Mouse (Mus musculus) monocyte, adult 5-6 weeks (primary cell): ENCODE results near the gene Btnl9. TPM values are rescaled to one million over a fixed set of nuclear protein-coding genes. Genes with fewer than 3 reads are reported as not detected.
"Not testable (repeated sequence)": the region's sequence is repeated elsewhere in the genome, so short reads cannot be mapped to it uniquely, and the experiment has no call there.

Experiments used
- ATAC-seq: fragments of 153-309, 156-312 bp; replicated peaks from 2 replicates; pipeline ENCODE4 v1.8.0; 2017; ENCODE audit warnings: mild to moderate bottlenecking; ENCODE audit not compliant: low TSS enrichment, insufficient number of reproducible peaks, severe bottlenecking, poor library complexity, low FRiP score
- total RNA-seq: library from RNA; stranded (forward); fragments of 200-1000, 200-491, 200-594 nt; gene quantifications from 3 replicates; pipeline ENCODE4 v1.2.3, GENCODE M21; 2017

The Btnl9 gene
- total RNA-seq, 1 experiment from 2014 or later = 2.2 TPM

DNA sequence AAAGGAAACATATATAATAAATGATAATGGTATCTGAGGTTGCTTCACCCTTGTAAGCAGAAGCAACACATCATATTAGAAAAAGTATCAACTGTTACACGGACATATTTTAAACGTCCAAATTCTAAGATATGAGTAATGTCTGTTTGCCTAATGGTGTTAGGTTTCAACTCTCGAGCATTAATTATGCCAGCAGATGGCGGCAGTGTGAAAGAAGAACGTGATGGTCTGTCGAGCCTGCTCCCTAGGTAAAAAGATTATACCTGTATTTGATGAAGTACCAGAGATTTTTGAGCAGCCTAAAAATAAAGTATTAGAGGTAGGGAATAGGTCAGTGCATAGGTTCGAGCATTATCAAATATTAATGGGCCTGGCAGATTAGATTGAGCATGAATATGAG, 2.8 kb upstream of the Btnl9 start:
- peak; percentile 70; the same call in 1 of the 2 replicates for ATAC-seq

DNA sequence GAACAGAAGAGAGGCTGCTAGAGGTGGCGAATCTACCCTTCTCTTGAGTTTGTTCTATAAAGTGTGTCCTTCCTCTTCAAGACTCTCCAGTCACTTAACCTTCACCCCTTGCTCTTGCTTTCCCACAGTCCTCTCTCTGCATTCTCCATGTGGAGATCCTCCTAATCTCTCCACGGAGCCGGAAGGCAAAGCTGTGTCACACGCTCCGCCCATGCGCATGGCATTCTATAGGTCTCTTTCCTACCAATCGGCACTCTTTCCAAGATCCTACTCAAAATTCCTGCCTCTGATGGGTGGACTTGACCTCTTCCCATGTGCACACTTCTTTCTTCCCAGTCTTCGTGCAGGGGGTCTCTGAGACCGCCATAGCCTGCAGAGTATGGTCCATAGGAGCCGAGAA, 742 bp upstream of the Btnl9 start:
- no peak for ATAC-seq

DNA sequence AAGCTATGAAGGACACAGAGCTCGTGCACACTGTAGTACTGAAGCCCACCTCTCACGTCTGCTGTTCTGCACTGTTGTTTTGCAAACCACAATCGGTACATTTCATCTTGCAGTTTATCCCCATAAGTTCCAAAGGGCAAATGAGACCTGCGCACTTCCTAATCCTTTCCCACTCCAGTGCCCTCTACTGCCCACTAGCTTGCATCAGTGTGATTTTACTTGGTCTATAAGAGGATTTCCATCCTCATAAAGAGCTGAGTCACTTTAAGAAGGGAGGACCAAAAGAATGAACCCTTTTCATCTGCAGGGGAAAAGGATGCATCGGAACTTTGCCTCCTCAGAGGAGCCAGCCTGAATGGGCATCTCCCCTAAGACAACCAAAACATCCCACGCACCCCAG, 507 bp downstream of the Btnl9 start:
- no peak for ATAC-seq

DNA sequence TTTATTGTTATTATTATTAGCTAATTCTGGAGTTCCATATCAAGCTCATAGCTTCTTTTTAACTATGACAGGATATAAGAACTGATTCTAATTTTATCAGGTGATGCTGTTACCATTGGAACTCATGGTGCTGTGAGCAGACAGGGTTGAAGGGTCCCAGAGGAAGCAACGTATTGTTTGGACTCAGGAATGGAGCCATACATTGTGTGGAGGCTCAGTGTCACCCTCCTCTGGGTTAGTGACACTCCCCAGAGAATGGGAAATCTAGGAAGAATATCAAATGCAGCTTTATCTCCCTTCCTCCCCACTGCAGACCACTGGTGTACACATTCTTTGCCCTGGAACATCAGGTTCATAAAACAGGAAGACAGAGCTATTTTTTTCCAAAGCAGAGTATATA, 3.8 kb downstream of the Btnl9 start:
- ATAC-seq = no peak

DNA sequence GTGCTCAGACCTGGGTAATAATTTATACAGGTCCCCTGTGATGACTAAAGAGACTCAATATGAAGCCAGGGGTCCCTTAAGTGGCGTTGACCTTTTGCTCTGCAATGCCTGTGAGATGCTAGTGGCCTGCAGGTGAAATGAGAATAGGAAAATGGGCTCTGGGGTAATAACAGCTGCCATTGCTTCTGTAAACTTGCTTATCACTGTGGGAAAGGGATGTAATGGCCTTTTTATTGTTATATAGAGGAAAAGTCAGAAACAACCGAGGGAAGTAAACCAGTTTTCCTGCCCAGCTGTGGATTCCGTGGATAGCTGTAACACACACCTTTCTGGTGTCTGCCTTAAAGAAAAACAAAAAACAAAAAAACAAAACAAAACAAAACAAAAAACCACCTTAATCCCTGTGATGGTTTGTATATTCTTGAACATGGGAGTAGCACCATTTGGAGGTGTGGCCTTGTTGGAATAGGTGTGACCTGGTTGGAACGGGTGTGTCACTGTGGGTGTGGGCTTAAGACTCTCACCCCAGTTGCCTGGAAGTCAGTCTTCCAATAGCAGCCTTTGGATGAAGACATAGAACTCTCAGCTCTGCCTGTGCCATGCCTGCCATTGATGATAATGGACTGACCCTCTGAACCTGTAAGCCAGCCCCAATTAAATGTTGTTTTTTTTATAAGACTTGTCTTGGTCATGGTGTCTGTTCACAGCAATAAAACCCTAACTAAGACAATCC, 10.7 kb downstream of the Btnl9 start:
- not testable (repeated sequence) for ATAC-seq

DNA sequence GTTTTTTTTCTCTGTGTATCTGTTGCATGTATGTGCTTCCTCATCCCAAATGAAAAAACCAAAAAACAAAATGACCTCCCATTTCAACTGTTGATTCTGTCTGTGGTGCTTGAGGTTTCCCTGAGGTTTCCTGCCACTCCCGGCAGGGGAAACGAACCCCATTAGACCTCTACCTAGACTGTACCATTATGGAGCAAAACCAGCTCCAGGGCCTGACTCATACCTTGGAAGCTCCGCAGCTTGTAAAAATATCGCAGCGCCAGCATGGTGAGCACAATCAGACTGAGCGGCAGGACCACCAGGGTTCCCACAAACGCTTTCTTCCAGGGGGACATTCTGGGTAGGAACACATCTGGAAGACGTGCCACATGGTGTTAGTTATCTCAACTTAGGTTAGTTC, 11.6 kb downstream of the Btnl9 start:
- ATAC-seq = no peak

DNA sequence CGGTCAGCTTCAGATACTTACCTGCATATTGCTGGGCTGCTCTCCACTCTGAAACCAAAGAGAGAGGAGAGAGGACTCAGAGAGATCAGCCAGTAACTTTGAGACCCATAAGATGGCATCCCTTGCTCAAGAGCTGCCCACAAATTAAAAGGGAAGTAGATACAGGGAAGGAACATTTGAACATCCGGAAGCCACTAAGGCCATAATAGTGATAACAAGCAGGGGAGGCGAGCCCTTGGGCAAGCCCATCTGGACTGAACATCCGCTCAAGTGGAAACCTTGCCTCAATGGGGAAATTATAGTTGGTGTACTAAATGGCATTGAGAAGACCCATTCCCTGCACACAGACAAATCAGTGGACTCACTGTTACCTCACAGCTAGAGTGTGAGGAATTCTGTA, 16.4 kb downstream of the Btnl9 start:
- ATAC-seq = peak; percentile 91

DNA sequence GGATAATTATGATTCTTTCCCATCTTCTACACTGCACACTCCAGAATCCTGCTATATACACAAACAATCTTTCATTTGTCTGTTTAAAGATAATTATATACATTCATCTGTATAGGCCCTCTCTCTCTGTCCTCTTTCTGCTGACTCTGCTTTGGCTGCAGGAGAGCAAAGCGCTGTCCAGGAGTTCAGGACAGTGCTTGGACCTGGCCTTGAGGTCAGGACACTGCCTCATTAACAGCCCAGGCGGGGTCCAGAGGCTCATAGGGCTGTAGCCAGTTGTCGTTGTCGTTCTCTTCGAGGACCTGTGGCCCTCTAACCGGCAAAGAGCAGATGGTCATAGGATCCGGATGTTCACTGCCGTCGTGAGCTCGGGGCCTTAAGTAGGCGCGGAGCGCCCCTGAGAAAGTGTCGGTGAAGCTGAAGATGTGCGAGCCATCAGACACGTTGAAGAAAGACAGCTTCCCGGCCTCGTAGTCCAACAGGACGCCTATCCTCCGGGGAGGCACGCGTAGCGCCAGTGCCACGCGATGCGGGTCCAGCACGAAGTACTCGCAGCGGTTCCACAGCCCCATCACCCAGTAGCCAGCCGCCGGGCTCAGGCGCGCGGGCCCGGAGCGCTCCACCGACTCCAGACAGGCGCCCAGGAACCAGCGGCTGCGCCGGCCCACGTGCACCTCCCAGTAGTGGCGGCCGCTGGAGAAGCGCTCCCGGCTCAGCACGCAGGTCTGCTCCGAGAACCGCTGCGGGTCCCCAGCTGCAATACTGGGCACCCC, 17.9 kb downstream of the Btnl9 start:
- ATAC-seq = no peak

DNA sequence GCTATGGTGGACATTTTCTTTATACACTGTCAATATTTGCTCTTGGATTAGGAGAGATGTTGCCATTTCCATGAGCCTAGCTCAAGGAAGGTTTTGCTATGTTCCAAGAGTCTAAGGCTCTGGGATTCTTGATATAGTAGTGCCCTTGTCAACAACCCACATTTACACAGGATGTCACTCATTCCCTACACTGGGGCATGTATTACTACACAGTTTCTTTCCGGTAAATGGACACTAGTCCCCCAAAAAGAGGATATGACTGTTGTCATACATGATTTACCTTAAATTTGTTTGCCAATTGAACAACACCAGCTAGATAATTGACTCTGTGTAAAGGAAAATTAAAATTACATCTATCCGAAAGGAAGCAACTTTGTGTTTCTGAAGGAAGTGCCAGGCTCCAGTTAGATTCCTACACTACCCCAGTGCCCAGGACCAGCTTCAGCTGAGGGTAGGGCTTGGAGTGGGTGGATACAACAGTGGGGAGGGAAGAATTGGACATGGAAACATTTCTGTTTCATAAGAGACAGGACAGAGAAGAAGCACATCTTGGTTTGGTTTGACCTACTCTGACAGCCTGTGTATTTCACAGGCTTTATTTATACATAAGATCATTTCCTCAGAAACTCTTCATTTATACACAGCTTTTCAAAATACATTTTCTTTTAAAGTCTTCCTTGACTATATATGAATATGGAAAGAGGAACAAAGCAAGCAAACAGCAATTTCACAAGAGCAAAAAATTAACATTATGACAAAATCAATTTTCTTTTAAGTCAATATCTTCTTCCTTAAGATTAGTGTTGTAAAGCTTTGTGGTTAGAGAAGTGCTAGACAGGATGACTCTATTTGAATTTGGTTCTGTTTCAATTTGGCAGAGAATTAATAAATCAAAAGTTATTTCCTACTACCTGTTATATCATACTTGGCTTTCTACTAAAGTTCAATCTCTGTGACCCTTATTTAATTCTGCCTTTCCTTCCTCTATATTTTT, 29.8 kb downstream of the Btnl9 start:
- ATAC-seq = 0 out of 2 replicates have a peak, but pooled peaks have one; percentile 37

DNA sequence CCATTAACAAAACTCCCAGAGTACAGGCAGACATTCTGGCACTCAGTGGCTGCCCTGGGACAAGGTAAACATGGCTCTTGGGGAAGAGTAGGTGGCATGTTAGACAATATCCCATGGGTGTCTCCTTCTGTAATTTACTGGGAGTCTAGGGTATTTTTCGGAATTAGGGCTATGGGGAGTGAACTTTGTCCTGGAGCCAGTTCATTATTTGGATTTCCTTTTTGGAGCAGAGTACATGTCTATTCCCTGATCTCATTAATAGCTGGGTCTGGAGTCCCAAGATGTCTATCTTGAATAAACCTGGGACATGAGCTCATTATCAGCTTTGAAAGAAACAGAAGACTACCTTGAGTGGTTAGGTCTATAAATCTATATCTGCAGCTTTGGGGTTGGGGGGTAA, 32.9 kb downstream of the Btnl9 start, which contains the start of gene Olfr1394:
Gene Olfr1394 (plus strand): TSS at position 301 of the 400 bp plus-strand sequence.
- no peak for ATAC-seq

DNA sequence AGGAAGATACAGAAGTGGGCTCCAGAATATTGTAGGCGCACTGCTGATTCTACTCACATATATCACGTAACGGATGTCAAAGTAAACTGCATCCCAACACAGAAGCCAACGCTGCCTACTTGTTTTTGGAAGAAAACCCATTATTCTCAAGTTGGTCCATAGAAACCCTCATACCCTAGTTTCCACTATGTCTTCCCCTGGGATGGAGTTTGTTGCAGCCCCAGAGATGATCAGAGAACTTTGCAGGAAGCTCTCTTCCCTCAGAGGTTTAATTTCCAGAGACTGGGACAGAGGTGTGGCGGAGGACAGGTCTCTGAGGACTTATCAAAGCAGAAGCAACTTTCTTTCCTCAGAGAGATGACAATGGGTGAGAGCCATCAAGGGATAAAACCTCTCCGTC, 45.0 kb downstream of the Btnl9 start, which contains the start of gene Olfr1395:
Gene Olfr1395 (plus strand): TSS at position 301 of the 400 bp plus-strand sequence.
- no peak for ATAC-seq

DNA sequence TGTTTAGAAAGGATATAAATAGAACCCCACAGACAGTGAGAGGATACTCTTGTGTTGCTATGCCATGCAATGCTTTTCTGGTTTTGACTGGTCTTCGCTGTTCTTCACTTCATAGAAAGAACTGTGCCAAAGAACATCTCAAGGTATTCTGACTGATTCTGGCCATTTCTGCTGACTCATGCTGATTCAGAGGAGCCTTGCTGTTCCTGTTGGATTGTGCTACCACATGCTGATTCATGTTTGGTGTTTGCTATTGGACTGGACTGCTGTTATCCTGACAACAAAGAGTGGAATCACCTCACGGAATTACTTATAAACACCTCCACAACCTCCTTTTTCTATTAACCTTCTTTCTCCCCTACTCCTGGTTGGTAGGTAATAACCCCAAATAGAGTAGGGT, 62.8 kb downstream of the Btnl9 start:
- ATAC-seq = no peak

DNA sequence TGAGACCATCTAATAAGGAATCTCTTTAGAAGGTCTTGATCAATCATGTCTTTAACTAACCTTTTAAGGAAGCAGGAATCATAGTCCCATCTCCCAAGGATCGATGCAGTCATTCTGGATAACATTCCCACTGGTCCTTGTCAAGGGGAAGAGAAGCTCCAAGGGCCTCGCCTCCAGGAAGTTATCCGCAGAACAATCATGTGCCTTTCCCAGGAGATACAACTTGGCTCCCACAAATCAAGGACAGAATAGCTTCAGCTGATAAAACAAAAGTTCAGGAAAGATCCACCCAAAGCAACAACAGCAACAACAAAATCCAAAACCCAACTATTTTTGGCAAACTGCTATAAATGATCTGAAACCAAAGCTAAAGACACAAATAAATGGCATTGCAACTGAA, 67.3 kb downstream of the Btnl9 start:
- no peak for ATAC-seq

Other genes starting within 250 kb of the Btnl9 start
- 32.3 to 73.6 TPM (median 37.8 TPM) in 3 replicates for gene Psme2b, start 241.0 kb downstream of the Btnl9 start, total RNA-seq
- 0.29 to 2.8 TPM (median 0.85 TPM) in 3 replicates for gene Olfr56, start 208.3 kb downstream of the Btnl9 start, total RNA-seq
- 33.5 to 71.5 TPM (median 41.1 TPM) in 3 replicates for gene 9930111J21Rik1, start 207.8 kb downstream of the Btnl9 start, total RNA-seq
- 0.10 to 1.4 TPM in 2 of 3 replicates, not detected in the other for gene Gm12185, start 194.9 kb downstream of the Btnl9 start, total RNA-seq
- 1.3 to 3.0 TPM (median 1.7 TPM) in 3 replicates for gene Tgtp1, start 193.0 kb downstream of the Btnl9 start, total RNA-seq
- 84.2 to 227 TPM (median 114 TPM) in 3 replicates for gene 9930111J21Rik2, start 135.9 kb downstream of the Btnl9 start, total RNA-seq
- 15.9 to 85.7 TPM (median 25.2 TPM) in 3 replicates for gene Tgtp2, start 123.0 kb downstream of the Btnl9 start, total RNA-seq
- 23.6 to 98.9 TPM (median 35.3 TPM) in 3 replicates for gene Ifi47, start 110.6 kb downstream of the Btnl9 start, total RNA-seq
- gene Olfr1396, start 72.3 kb downstream of the Btnl9 start, total RNA-seq = not detected in 3 replicates
- gene Olfr1395, start 44.9 kb downstream of the Btnl9 start, total RNA-seq = not detected in 3 replicates
- not detected in 3 replicates for gene Olfr1394, start 32.8 kb downstream of the Btnl9 start, total RNA-seq
- 96.4 to 134 TPM (median 134 TPM) in 3 replicates for gene Zfp62, start 16.1 kb upstream of the Btnl9 start, total RNA-seq
- gene Mgat1, start 57.0 kb upstream of the Btnl9 start, total RNA-seq = 58.6 to 80.8 TPM (median 72.0 TPM) in 3 replicates
- 2.0 TPM in 1 of 3 replicates, not detected in the others for gene Olfr1393, start 91.1 kb upstream of the Btnl9 start, total RNA-seq
- gene Olfr1392, start 98.1 kb upstream of the Btnl9 start, total RNA-seq = not detected in 3 replicates
- not detected in 3 replicates for gene Olfr10, start 117.6 kb upstream of the Btnl9 start, total RNA-seq
- gene Olfr1391, start 135.6 kb upstream of the Btnl9 start, total RNA-seq = not detected in 3 replicates
- gene Olfr1390, start 148.0 kb upstream of the Btnl9 start, total RNA-seq = not detected in 3 replicates
- not detected in 3 replicates for gene Olfr1389, start 235.9 kb upstream of the Btnl9 start, total RNA-seq
- gene Olfr1388, start 249.5 kb upstream of the Btnl9 start, total RNA-seq = 0.68 TPM in 1 of 3 replicates, not detected in the others